Mouse (Mus musculus) intestine, postnatal 0 days (tissue): Measurements from ENCODE around the gene Hibch. TPM values are rescaled to one million over a fixed set of nuclear protein-coding genes. Genes with fewer than 3 reads are reported as not detected.
A peak's percentile ranks its signal among the peaks of the same experiment; 100 is the strongest.
"Not testable (repeated sequence)": the region's sequence is repeated elsewhere in the genome, so short reads cannot be mapped to it uniquely, and the experiment has no call there.

Experiments used
- ATAC-seq: fragments of 200-750 bp; cut with Nextera tagmentation; 2 replicates; pipeline ENCODE4 v1.8.0; 2017; ENCODE audit warnings: mild to moderate bottlenecking, moderate TSS enrichment, moderate library complexity
- H3K27ac ChIP-seq: fragments of 300-500 bp; sonication (generic); 2 replicates; pipeline ENCODE4 v1.5.1; 2014; ENCODE audit warnings: mild to moderate bottlenecking, low read depth, low read length, moderate library complexity
- H3K27me3 ChIP-seq: fragments of 300-500 bp; sonication (generic); replicated peaks from 2 replicates; pipeline ENCODE4 v1.6.1; 2014; ENCODE audit warnings: low read length, mixed read lengths; ENCODE audit not compliant: control insufficient read depth, insufficient read depth
- H3K36me3 ChIP-seq: fragments of 300-500 bp; sonication (generic); 2 replicates; pipeline ENCODE4 v1.6.1; 2014; ENCODE audit warnings: mild to moderate bottlenecking, moderate library complexity; ENCODE audit not compliant: control insufficient read depth, insufficient read depth
- H3K4me1 ChIP-seq: fragments of 300-500 bp; sonication (generic); replicated peaks from 2 replicates; pipeline ENCODE4 v1.6.1; 2014; ENCODE audit warnings: antibody characterized with exemption, low read length, mixed read lengths; ENCODE audit not compliant: control insufficient read depth, insufficient read depth
- H3K4me2 ChIP-seq: fragments of 300-500 bp; sonication (generic); replicated peaks from 2 replicates; pipeline ENCODE4 v1.6.1; 2014; ENCODE audit warnings: low read depth, mild to moderate bottlenecking, moderate library complexity
- H3K4me3 ChIP-seq: fragments of 300-500 bp; sonication (generic); 2 replicates; pipeline ENCODE4 v1.5.1; 2014; ENCODE audit warnings: low read depth, low read length
- H3K9ac ChIP-seq: fragments of 300-500 bp; sonication (generic); 2 replicates; pipeline ENCODE4 v1.6.1; 2014; ENCODE audit warnings: mild to moderate bottlenecking, low read depth, low read length
- H3K9me3 ChIP-seq: fragments of 300-500 bp; sonication (generic); 2 replicates; pipeline ENCODE4 v1.6.1; 2016; ENCODE audit warnings: mixed run types; ENCODE audit not compliant: control insufficient read depth
- CTCF ChIP-seq: sonication (generic); IDR thresholded peaks from 2 replicates; pipeline ENCODE4 v1.5.1; 2016; ENCODE audit warnings: low read depth, mild to moderate bottlenecking, control low read depth, antibody characterized with exemption, moderate library complexity
- WGBS: fragments of 180-500 bp; shearing (Covaris S2); extraction: QIAGEN DNeasy Blood & Tissue Kit; methylation state at CpG from one replicate; pipeline ENCODE4 v1.1.7; 2014; 5-methylcytosine and 5-hydroxymethylcytosine counted together
- polyA plus RNA-seq: library from polyadenylated mRNA; unstranded; fragments of >200 nt; fragmentation: Nextera tagmentation; extraction: Ambion mirVana; gene quantifications from 2 replicates; pipeline ENCODE4 v1.2.1, GENCODE M21; 2015

Hibch gene
- polyA plus RNA-seq, 1 experiment from 2014 or later, result 13.6 TPM

- H3K9me3 ChIP-seq, result no peaks in the 10 kb centered on the region
- no peaks in the 10 kb centered on the region for H3K4me1 ChIP-seq
- no peak overlapping the region for H3K27ac ChIP-seq
- no peak for TF ChIP-seq CTCF
- ATAC-seq, result peak; percentile 82
- WGBS, result 95% methylated on average over 3 of the region's 3 CpGs
- H3K4me3 ChIP-seq, result no peak overlapping the region
- no peak overlapping the region for H3K9ac ChIP-seq
- no peak overlapping the region for H3K4me2 ChIP-seq
- H3K27me3 ChIP-seq, result no peaks in the 10 kb centered on the region
- H3K36me3 ChIP-seq, result no peaks in the 10 kb centered on the region
Observed at GRCm38 (mm10) chr1:52839099-52839498, 5.6 kb upstream of the Hibch start.

DNA sequence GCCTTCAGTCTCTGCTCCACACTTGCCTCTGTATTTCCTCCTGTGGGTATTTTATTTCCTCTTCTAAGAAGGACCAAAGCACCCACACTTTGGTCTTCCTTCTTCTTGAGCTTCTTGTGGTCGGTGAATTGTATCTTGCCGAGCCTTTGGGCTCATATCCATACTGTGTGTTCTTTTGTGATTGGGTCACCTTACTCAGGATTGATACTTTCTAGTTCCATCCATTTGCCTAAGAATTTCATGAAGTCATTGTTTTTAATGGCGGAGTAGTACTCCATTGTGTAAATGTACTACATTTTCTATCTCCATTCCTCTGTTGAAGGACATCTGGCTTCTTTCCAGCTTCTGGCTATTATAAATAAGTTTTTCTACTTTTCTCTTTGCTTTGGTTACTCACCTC lies 375 bp upstream of the Hibch start:
- Histone ChIP-seq H3K4me2 (peak overlapping the region; percentile 80), H3K9ac (no peak overlapping the region), H3K4me3 (0 out of 2 replicates have a peak overlapping the region, but pooled peaks have one; percentile 4), H3K27me3 (no peaks in the 10 kb centered on the region), H3K9me3 (no peaks in the 10 kb centered on the region), H3K4me1 (peaks cover 4% of the 10 kb centered on the region; the same call in 1 of the 2 replicates), H3K36me3 (no peaks in the 10 kb centered on the region), H3K27ac (peak overlapping the region; percentile 46; the same call in 1 of the 2 replicates)
- 10% methylated on average over 3 of the region's 3 CpGs for WGBS
- no peak for ATAC-seq
- TF ChIP-seq CTCF, result no peak

DNA sequence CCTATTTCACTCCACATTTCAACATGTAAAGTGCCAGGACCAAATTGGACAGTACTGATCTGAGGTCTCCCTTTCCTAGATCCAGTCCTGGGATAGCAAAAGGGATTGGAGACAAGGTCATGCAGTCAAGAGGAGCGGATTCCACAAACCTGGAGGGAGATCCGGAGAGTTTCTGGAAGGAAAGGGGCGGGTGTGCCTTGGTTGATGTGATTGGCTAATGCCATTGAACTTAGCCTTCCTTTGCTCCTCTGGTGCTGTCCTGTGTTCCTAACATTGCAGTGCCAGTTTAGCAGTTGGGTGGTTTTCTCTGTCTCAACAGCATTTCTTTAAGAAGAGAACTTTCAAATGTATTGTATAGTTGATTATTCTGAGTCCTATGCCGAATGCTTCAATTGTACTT lies 1.8 kb downstream of the Hibch start:
- WGBS, result 91% methylated on average over 4 of the region's 4 CpGs
- H3K27ac ChIP-seq, result no peak overlapping the region
- H3K36me3 ChIP-seq, result no peaks in the 10 kb centered on the region
- no peaks in the 10 kb centered on the region for H3K27me3 ChIP-seq
- H3K9me3 ChIP-seq, result no peaks in the 10 kb centered on the region
- peaks cover 4% of the 10 kb centered on the region; the same call in 1 of the 2 replicates for H3K4me1 ChIP-seq
- no peak for TF ChIP-seq CTCF
- H3K9ac ChIP-seq, result no peak overlapping the region
- ATAC-seq, result no peak
- no peak overlapping the region for H3K4me2 ChIP-seq
- no peak overlapping the region for H3K4me3 ChIP-seq

DNA sequence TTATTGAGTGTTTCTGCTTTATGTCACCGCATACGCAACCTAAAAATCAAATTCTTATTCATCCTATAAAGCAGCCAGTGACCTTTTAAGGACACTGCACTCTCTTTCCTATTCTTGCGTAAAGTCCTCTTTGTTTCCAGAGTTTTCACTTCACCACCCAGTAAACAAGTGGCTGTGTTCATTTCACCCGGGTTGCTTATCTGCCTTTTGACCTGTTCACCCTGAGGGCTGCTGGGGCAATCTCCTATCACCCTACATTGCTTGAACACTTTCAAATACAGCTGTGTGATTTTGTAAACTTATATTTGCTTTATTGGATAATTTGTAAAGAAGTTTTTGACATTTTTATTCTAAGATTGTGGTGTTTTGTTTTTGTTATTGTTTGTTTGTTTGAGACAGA lies 4.7 kb downstream of the Hibch start:
- 69% methylated on average over 4 of the region's 4 CpGs for WGBS
- ATAC-seq, result no peak

GRCm38 (mm10) chr1:52854029-52854428 lies 9.3 kb downstream of the Hibch start:
- TF ChIP-seq CTCF, result peak; percentile 77
- H3K9ac ChIP-seq, H3K9me3 ChIP-seq, H3K27me3 ChIP-seq, H3K4me3 ChIP-seq, H3K27ac ChIP-seq, H3K4me1 ChIP-seq, H3K4me2 ChIP-seq, H3K36me3 ChIP-seq: not testable (repeated sequence)
- WGBS, result no CpG with 5 or more reads among the region's 1 CpGs
- peak; percentile 28; the same call in 1 of the 2 replicates for ATAC-seq

More for the DNA sequence above, 4.7 kb downstream of the Hibch start:
- Histone ChIP-seq H3K9ac (no peak overlapping the region), H3K27ac (no peak overlapping the region), H3K4me2 (no peak overlapping the region), H3K4me3 (no peak overlapping the region), H3K27me3 (no peaks in the 10 kb centered on the region), H3K9me3 (no peaks in the 10 kb centered on the region), H3K4me1 (peaks cover 4% of the 10 kb centered on the region; the same call in 1 of the 2 replicates), H3K36me3 (no peaks in the 10 kb centered on the region)
- no peak for TF ChIP-seq CTCF

DNA sequence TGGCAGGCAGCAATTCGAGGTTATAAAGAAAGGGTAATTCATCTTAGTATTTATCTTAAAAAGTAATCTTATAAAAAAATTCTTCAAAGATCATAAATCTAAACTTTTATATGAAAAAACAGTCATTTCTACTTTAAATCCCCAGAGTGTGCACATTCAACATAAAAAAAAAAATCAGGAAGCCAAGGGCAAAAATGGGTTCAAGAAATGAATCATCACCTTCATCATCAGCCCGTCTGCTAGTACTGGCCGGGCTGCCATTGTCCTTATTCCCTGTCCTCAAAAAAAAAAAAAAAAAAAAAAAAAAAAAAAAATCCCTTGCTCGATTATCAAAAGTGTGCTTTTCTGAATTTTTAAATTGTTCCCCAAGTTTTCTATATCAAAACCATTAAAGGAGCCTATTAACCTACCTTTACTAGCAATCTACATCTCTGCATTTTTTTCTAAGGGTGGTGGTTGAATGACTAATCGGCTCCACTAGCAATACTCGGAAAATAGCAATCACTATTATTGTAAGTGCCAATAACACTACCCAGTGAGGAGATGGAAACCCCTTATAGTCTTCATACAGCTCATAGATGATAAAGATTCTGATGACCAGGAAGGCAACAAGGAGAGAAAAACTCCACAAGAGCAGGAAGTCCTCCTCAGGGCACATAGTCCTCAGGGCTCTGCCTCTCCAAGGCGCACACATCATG lies 11.3 kb downstream of the Hibch start:
- no peak overlapping the region for H3K4me3 ChIP-seq
- H3K4me1 ChIP-seq, result no peaks in the 10 kb centered on the region
- no peak overlapping the region for H3K4me2 ChIP-seq
- no peak for TF ChIP-seq CTCF
- no peaks in the 10 kb centered on the region for H3K9me3 ChIP-seq
- no peak overlapping the region for H3K27ac ChIP-seq
- ATAC-seq, result no peak
- WGBS, result 82% methylated on average over 7 of the region's 7 CpGs
- no peak overlapping the region for H3K9ac ChIP-seq
- H3K27me3 ChIP-seq, result no peaks in the 10 kb centered on the region
- H3K36me3 ChIP-seq, result peaks cover 11% of the 10 kb centered on the region
